Mouse (Mus musculus): ENCODE data around the gene Rnf222. TPM values are rescaled to one million over a fixed set of nuclear protein-coding genes. Genes with fewer than 3 reads are reported as not detected.

Rnf222 gene
- polyA plus RNA-seq, 1 experiment, result 0.02 TPM

DNA sequence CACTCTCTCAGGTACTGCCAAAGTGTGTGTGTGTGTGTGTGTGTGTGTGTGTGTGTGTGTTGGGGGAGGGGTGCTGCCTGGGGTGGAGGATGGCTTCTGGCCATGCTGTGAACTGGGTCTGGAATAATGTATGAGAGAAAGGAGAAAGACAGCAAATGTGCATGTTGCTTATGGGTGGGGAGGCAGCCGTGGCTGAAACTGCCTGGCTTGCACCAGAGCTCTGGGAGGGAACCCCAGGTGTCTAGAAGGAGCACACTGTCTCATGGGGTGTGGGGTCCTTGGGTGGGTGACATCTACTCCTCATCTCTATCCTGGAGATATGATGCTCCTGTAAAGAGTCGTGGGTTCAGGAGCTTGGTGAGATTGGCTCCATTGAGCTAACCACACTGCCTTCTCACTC lies 300 bp downstream of the Rnf222 start:
- DNase-seq (ENCODE audit: extremely low spot score in 1 of 2, low spot score in 1 of 2), result no peak

DNA sequence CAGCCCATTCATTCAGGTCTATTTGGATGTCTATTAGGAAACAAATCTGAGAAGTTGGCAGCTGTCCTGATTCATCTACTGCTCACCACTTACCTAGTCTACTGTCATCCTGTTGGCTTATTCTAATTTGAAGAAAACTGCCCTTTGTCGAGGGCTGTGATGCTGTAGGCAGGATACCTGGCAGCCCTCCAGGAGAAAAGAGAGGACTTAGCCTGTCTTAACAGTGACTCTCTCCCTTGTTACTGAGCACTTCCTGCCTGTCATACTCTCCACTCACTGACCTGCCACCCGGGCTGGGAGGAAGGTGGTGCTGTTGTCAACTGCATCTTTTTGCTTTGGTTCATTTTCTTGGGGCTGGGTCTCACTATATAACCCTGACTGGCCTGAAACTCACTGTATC lies 2.3 kb downstream of the Rnf222 start:
- DNase-seq (ENCODE audit: extremely low spot score in 1 of 2, low spot score in 1 of 2), result no peak

DNA sequence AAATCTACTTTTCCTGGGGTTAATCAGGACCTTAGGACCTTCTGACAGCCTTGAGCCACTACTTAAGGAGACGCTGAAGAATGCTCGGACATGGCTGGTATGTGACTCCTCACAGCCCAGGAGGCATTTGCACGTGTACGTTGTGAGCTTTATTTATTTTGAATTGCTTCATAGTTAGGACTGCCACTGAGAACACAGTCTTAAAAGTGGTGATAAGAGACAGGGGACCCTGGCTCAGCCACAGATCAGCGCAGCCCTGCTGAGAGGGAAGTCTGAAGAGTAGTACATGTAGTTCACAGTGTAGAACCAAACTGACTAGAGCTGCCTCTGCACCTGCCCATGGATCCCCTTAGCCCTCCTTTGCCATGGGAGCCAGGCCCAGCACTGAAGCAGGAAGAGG lies 3.5 kb downstream of the Rnf222 start:
- no peak for DNase-seq (ENCODE audit: extremely low spot score in 1 of 2, low spot score in 1 of 2)

DNA sequence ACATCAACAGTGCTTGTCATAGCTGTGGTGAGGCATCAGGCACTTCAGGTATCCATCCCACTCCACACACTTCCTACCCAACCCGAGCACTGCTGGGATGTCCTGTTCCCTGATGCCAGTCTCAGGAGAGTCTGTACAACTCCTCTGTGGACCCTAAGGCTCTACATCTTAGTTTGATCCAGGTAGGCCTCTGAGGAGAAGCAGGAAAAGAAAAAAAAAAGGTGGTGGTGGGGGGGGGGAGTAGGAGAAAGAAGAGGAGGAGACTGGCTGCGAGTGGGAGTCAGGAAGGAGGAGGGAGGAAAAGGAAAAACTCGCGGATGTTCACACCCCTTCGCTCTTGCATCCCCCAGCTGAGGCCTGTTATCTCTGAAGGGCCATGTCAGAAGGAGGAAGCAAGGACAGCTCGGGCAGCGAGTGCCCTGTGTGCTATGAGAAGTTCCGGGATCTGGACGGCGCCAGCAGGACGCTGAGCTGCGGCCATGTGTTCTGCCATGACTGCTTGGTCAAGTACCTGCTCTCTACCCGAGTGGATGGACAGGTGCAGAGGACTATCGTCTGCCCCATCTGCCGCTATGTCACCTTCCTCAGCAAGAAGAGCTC lies 4.0 kb downstream of the Rnf222 start:
- DNase-seq (ENCODE audit: extremely low spot score in 1 of 2, low spot score in 1 of 2), result no peak

DNA sequence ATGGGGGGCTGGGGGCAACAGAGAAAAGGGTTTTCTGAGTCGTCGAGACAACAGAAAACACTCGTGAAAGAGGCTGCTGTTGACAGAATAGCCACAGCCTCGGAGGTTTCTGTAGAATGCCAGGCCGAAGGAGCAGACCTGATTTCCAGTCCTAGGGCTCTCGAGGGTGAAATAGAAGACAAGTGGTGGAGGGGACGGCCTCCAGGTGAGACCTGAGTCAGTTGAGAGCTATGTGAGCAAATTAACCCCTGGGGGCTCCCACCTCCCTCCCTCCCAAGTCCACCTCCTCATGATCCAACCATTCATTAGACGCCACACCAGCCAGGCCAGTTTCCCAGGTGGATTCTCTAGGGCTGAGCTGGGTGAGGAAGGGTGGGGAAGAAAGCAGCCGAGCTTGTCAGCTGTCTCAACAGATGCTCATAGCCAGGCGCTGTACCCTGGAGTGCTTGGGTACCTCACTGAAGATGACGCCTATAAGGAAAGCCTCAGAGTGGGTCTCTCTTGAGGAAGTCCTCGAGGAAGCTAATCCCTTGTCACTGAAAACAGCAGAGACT lies 5.6 kb downstream of the Rnf222 start:
- DNase-seq (ENCODE audit: extremely low spot score in 1 of 2, low spot score in 1 of 2), result no peak

DNA sequence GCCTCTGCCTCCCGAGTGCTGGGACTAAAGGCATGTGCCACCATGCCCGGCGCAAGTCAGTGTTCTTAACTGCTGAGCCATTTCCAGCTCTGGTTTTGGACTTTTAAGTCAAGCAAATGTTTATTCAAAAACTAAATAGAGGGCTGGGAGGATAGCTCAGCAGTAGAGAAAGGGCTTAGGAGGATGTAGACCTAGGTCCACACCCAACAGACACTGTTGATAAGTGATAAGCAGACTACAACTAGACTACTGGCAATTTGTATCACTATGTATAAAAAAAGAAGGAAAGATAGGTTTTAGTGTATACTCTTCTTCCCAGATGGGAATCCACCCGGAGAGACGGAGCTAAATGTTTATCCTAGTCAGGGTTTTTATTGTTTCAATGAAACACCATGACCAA lies 7.9 kb downstream of the Rnf222 start:
- DNase-seq (ENCODE audit: extremely low spot score in 1 of 2, low spot score in 1 of 2), result no peak

DNA sequence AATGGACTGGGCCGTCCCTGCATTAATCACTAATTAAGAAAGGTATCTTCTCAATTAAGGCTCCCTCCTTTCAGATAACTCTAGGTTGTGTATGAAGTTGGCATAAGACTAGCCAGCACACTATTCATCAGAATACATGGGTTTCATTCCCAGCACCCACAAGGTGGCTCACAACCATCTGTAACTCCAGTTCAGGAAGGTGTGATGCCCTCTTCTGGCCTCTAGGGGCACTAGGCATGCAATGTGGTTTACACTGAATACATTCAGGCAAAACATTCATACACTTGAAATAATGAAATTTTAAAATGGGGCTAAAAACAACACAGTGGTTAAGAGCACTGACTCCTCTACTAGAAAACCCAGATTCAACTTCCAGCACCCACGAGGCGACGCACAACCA lies 8.8 kb downstream of the Rnf222 start:
- peak in 1 of 2 experiments; percentile 47 for DNase-seq (ENCODE audit: extremely low spot score in 1 of 2, low spot score in 1 of 2)

DNA sequence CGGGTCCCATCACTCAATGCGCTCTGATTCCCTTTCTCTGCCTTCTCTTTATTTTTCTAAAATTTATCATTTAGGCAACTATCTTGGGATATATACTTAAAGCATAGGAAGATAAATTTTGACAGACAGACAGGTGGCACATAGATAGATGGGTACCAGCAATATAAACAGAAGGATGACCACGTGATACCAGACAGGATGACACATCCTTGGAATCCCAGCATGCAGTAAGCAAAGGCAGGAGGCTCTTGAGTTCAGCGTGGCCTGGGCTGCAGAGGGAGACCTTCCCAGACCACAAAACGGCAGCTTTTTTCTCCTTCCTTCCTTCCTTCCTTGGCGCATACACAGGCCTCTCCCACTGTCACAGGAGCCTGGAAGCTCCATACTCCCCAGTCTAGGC lies 9.5 kb downstream of the Rnf222 start:
- no peak for DNase-seq (ENCODE audit: extremely low spot score in 1 of 2, low spot score in 1 of 2)

DNA sequence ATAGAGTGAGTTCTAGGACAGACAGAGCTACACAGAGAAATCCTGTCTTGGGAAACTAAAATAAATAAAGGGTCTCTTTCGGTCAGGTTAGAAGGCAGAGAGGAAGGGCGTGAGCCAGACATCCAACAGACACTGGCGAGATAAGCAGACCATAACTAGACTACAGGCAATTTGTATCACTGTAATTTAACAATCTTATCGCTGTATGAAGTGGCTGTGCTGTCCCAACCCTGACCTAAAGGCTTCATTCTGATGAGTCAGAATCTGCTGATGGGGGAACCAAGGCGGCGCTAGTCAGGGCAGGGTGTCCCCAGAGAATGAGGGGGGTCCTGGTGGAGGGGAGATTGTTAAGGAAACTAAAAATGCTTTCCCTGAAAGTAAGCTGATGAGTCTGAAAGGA lies 10.4 kb downstream of the Rnf222 start:
- no peak for DNase-seq (ENCODE audit: extremely low spot score in 1 of 2, low spot score in 1 of 2)

DNA sequence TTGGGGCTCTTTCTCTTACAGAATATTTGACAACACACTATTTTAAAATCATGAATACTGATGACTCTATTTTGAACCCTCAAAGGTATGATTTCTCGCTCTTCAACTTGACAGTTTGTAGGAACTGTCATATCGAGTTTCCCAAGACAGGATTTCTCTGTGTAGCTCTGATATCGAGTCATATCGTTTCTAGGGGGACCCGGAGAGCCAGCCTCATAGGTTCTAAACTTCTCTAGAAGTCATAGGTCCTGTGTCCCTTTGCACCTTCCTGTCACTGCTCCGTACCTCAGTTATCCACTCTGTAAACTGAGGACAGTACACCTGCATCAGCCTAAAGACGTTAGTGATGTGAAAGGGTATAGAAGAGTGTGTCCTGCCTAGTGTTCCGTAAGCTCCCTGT lies 11.5 kb downstream of the Rnf222 start:
- no peak for DNase-seq (ENCODE audit: extremely low spot score in 1 of 2, low spot score in 1 of 2)

DNA sequence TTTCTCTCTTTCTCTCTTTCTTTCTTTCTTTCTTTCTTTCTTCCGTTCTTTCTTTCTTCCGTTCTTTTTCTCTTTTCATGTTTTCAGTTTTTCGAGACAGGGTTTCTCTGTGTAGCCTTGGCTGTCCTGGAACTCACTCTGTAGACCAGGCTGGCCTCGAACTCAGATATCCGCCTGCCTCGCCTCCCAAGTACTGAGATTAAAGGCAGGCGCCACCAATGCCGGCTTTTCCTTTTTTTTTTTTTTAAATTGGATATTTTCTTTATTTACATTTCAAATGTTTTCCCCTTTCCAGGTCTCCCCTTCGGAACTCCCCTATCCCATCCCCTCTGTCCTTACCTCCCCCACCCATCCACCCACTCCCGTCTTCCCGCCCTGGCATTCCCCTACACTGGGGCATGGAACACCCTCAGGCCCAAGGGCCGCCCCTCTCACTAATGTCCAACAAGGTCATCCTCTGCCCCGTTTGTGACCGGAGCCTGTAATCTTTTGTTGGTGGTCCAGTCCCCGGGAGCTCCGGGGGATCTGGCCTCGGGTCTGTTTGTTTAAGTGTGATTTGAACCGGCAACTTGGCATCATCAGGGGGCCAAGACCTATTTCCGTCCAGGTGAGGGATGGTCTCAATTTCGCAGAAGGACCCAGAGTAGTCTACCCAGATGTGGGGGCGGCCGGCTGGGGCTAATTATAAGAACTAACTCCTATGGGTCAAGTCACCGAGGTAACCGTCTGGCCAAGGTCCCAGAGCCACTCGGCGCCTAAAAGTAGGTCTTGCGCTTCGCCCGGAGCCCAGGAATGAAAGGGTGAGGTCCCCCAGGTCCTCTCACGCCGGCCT lies 12.4 kb downstream of the Rnf222 start:
- no peak for DNase-seq (ENCODE audit: extremely low spot score in 1 of 2, low spot score in 1 of 2)

DNA sequence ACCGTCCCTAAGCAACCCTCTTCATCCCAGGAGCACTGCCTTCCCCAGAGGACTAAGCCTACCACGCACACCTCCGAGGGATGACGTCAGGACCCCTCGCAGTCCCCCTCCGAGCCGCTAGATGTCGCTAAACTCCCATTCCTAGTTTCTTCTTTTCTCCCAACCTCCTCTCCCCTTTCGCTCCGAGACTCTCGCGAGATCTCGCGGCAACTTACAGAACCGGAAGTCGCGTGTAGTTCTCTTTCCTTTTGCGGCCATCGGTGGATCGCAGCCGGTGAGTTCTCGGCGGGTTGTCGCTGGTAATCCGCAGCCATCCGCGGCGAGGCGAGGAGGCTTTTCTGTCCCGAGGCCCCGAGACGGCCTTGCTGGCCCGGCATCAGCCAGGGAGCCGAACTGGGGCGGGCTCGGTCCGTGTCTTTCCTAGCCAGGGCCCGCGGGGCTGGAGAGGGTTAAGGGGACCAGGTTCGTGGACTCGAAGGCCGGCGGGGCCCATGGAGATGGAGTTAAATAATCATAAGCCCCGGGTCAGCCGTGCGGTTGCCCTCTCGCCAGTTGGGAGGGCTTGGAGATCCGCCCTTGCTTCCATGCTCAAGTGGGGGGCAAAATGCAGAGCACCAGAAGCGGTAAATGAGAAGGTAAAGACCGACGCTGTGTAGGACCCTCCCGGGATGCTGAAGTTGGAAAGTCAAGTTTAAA lies 13.1 kb downstream of the Rnf222 start, which contains the start of gene Rpl26:
TSS of gene Rpl26 (plus strand) at position 233 of the 696 bp plus-strand sequence.
- peak; percentile 97 to 100 for DNase-seq (ENCODE audit: extremely low spot score in 1 of 2, low spot score in 1 of 2)

DNA sequence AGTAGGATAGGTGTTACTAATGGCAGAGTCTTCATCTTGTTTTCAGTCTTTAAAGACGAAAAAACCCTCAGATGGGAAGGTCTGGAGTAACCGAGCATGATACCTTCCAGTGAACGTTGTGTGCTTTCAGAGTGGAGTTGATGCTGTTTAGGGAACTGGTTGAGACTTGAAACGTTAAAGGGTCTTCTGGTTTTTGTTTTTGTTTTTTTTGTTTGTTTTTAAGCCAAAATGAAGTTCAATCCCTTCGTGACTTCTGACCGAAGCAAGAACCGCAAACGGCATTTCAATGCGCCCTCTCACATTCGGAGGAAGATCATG lies 13.7 kb downstream of the Rnf222 start:
- no peak for DNase-seq (ENCODE audit: extremely low spot score in 1 of 2, low spot score in 1 of 2)

DNA sequence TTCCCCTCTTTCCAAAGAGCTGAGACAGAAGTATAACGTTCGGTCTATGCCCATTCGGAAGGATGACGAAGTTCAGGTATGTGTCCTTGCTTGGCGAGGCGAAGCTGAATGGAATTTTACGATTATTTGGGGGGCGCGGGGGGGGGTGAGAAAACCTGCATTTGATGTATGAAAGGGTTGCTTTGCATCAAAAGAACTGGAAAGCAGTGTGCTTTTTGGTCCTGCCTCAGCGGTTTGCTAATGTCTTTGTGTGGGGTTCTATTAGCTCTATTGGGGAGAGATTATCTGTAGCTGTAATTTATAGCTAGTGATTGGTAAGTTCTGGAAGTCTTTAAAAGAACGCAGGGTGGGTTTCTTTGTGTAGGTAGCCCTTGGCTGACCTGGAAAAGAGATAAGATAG lies 14.0 kb downstream of the Rnf222 start:
- no peak for DNase-seq (ENCODE audit: extremely low spot score in 1 of 2, low spot score in 1 of 2)

DNA sequence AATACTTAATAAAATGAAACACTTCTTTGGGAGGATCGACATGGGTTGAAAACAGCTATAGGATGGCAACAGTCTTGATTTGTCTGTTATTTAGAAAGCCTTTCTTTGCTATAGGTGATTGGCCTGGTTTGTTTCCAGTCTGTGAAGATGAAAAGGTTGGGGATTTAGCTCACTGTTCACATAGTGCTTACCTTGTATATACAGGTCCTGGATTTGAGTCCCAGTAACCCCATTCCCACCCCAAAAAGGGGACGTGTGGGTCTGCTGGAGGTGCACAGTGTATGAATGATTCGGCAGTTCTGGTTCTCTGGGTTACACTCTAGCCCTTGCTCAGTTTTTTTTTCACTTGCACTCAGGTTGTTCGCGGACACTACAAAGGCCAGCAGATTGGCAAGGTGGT lies 14.5 kb downstream of the Rnf222 start:
- DNase-seq (ENCODE audit: extremely low spot score in 1 of 2, low spot score in 1 of 2), result no peak

DNA sequence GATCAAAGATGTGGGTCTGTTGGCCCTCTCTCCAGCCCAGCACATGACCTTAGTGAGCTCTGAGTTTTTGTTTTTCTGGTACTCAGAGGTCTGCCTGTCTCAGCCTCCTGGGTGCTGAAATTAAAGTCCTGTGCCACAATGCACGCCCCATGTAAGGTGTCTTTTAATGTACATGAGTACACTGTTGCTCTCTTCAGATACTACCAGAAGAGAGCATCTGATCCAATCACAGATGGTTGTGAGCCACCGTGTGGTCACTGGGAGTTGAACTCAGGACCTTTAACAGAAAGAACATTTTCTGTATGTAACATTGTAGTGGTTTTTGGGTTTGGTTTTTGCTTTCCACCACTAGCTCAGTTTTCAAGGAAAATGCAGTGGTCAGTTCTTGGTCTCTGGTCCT lies 15.4 kb downstream of the Rnf222 start:
- DNase-seq (ENCODE audit: extremely low spot score in 1 of 2, low spot score in 1 of 2), result no peak

DNA sequence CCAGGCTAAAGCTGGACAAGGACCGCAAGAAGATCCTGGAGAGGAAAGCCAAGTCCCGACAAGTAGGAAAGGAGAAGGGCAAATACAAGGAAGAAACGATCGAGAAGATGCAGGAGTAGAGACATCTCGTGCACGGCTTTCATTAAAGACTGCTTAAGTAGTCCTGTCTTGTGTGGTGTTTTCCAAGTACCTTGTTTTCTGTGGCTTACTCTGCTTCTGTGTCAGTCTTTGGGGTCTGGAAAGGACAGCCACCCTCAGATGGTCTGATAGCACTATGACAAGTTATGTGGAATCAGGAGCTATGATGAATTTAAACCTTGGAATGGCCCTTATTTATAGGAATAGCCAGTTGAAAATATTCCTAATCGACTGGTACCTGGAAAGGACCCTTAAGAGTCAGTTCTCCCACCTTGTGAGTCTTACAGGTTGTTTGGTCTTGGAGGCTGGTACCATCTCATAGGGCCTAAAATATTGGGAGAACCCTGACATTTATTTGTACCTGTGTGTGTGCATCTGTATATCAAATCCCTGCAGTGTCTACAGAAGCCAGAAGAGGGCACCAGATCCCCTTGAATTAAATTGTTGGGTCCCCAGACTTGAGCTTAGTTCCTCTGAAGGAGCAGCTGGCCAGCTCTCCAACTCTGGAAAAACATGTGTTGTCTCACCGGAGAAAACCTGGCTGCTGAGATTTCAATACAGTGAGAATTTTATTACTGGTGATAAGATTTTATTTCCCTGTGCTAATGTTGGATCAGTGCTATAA lies 16.2 kb downstream of the Rnf222 start:
- DNase-seq (ENCODE audit: extremely low spot score in 1 of 2, low spot score in 1 of 2), result peak; percentile 69 to 93

DNA sequence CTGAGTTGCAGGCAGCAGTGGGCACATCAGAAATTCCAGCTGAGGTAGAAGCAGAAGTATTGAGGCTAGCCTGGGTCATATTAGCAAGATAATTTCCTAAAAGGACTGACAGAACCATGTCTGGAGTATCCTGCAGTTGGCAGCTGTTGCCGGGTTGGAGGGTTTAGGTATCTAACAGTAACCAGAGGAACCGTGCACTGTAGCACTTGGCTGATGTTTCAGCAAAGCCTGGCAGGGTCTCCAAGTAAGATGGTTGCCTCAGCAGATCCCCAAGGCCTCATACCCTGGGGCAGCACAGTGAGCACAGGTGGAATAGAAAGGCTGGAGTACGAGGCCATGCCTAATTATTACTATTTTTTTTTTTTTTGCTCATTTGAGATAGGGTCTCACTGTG lies 16.8 kb downstream of the Rnf222 start:
- DNase-seq (ENCODE audit: extremely low spot score in 1 of 2, low spot score in 1 of 2), result no peak

DNA sequence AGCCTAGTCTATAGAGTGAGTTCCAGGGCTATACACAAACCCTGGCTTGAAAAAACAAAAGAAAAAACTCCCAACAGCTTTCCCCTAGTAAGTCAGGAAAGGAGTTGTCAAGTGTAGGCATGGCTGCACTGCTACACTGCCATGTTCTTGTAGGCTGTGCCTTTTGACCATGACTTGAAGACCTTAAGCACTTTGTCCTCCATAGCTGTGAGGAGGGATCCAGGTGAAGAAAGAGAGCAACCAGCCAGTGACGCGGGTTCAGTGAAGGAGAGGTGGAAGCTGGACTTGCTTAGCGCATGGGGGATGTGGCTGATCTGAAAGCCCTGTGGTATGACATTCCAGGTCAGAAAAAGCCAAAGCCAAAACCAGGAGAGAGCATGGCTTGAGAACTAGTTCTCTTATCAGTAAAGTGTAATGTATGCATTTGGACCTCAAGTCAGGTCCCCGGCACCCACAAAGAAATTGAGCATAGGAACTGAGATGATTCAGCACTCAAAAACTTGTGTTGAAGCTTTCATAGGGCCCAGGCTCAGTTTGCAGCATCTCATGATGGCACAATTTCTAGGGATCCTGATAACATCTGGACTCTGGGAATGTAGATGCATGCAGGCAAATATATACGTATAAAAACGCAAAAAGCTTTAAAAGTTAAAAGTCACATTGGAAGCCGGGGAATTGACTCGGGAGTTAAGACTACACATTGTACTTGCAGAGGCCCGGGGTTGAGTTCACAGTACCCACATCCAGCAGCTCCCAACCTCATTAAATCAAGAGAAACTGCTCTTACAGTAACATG lies 17.5 kb downstream of the Rnf222 start:
- DNase-seq (ENCODE audit: extremely low spot score in 1 of 2, low spot score in 1 of 2), result no peak

DNA sequence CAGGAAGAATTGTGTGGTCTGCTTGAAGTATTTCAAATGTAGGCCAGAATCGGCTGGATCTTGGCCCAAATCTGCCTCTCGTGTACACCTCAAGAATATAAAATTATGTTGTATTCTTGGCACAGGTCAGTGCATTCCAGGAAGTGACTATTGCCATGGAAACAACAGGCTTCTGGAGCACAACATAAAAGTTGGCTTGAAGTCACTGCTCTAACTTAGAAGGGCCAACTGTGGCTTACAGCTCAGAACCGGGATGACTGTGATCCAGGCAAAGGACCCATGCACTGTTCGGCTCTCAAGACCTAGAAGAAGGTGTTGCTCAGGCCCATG lies 18.1 kb downstream of the Rnf222 start:
- no peak for DNase-seq (ENCODE audit: extremely low spot score in 1 of 2, low spot score in 1 of 2)
